In genomic region chr9:122248168-122248567, GRCm38 (mm10) we compare ENCODE assay signal across 8 mouse cellular contexts. TPM values are rescaled to one million over a fixed set of nuclear protein-coding genes. Genes with fewer than 3 reads are reported as not detected.
DNase-seq lines count a peak whose midpoint lies in the region; ATAC-seq and TF ChIP-seq lines count a peak whose summit lies in the region.

No protein-coding gene starts in this region.

- H3K27me3 ChIP-seq in liver, postnatal 0 days (ENCODE audit: insufficient read depth, low read length) = no peaks in the 10 kb centered on the region
- no peaks in the 10 kb centered on the region for H3K27me3 ChIP-seq in neural tube, embryonic 13.5 days

- peaks cover 17% of the 10 kb centered on the region for H3K36me3 ChIP-seq in liver, postnatal 0 days (replicated peaks; ENCODE audit: insufficient read depth, low read length)
- peaks cover 50% of the 10 kb centered on the region for H3K36me3 ChIP-seq in neural tube, embryonic 13.5 days

- no peak for TF ChIP-seq EP300 in liver, postnatal 0 days (IDR thresholded peaks at IDR 0.05; ENCODE audit: low read depth)

- H3K27ac ChIP-seq in liver, postnatal 0 days (ENCODE audit: low read depth) = no peak overlapping the region
- H3K27ac ChIP-seq in neural tube, embryonic 13.5 days (replicated peaks) = no peak overlapping the region

- peak; percentile 27 to 59 for DNase-seq in left cerebral cortex, postnatal 10 days (ENCODE audit: extremely low spot score in 1 of 2, low spot score in 2 of 2)
- no peak for DNase-seq in left cerebral cortex, postnatal 36 days (ENCODE audit: low spot score in 2 of 2)
- DNase-seq in adipocyte (ENCODE audit: low spot score) = peak; percentile 37
- peak; percentile 74 for DNase-seq in embryo, embryonic 11 days
- peak; percentile 55 for DNase-seq in induced T-regulatory cell, adult 2 months (ENCODE audit: low read depth)
- peak; percentile 42 for DNase-seq in liver, postnatal 0 days
- DNase-seq in natural killer cell, adult 2 months (ENCODE audit: low spot score in 2 of 2) = no peak

- peak; percentile 45; the same call in 1 of the 2 replicates for ATAC-seq in liver, postnatal 0 days
- peak; percentile 68 for ATAC-seq in neural tube, embryonic 13.5 days (ENCODE audit: low read depth)

- no peaks in the 10 kb centered on the region for H3K9me3 ChIP-seq in liver, postnatal 0 days (ENCODE audit: low read length)
- no peaks in the 10 kb centered on the region; the same call in 1 of the 2 replicates for H3K9me3 ChIP-seq in neural tube, embryonic 13.5 days

- no peak overlapping the region for H3K9ac ChIP-seq in liver, postnatal 0 days (replicated peaks)
- H3K9ac ChIP-seq in neural tube, embryonic 13.5 days = no peak overlapping the region

- TF ChIP-seq CTCF in liver, postnatal 0 days (IDR thresholded peaks at IDR 0.05; ENCODE audit: low read depth) = peak; percentile 75

- H3K4me3 ChIP-seq in liver, postnatal 0 days (ENCODE audit: low read depth, low read length) = no peak overlapping the region
- H3K4me3 ChIP-seq in neural tube, embryonic 13.5 days = no peak overlapping the region

- 45% methylated on average over 8 of the region's 8 CpGs for WGBS in liver, postnatal 0 days (ENCODE audit: insufficient replicate concordance)
- 37% methylated on average over 8 of the region's 8 CpGs for WGBS in neural tube, embryonic 13.5 days

- no peaks in the 10 kb centered on the region for H3K4me1 ChIP-seq in liver, postnatal 0 days (ENCODE audit: insufficient read depth)
- H3K4me1 ChIP-seq in neural tube, embryonic 13.5 days (replicated peaks) = no peaks in the 10 kb centered on the region

- H3K4me2 ChIP-seq in liver, postnatal 0 days (ENCODE audit: low read depth, low read length) = no peak overlapping the region
- no peak overlapping the region for H3K4me2 ChIP-seq in neural tube, embryonic 13.5 days

- intact Hi-C loops in left cerebral cortex, postnatal 10 days (cut with DNase I) = loop anchor here (2.0 to 10.0 kb wide), 3 partner anchors 65 to 477 kb away; no protein-coding TSS in a partner anchor
- intact Hi-C loops in left cerebral cortex, postnatal 36 days (cut with DNase I) = no loop called here

RNA-seq across cellular contexts. Expression of gene Ano10, which starts 46.1 kb away (rescaled TPM):
- total RNA-seq in left cerebral cortex, postnatal 10 days (2021) = 10 to 100 TPM; 31.5 to 33.8 TPM
- total RNA-seq in left cerebral cortex, postnatal 36 days (2021) = 10 to 100 TPM; 27.4 to 30.3 TPM
- polyA plus RNA-seq in liver, postnatal 0 days (2015; fragmentation: Nextera tagmentation; extraction: Ambion mirVana) = 13.7 and 14.2 TPM in 2 replicates
- 52.1 and 52.8 TPM in 2 replicates for polyA plus RNA-seq in neural tube, embryonic 13.5 days (2015; fragmentation: Nextera tagmentation; extraction: Ambion mirVana)

Comparison
In these comparisons a context has a peak if more than half of its experiments do, and no peak if none do; other contexts are left out.
1. DNase-seq: peak in left cerebral cortex, postnatal 10 days (2 of 2), adipocyte (single experiment), embryo, embryonic 11 days (single experiment), induced T-regulatory cell, adult 2 months (single experiment) and liver, postnatal 0 days (single experiment); none in left cerebral cortex, postnatal 36 days (0 of 2) and natural killer cell, adult 2 months (0 of 2).